Mouse (Mus musculus) bone marrow, adult 2 months (tissue): ENCODE results near the gene Slc7a7. TPM values are rescaled to one million over a fixed set of nuclear protein-coding genes. Genes with fewer than 3 reads are reported as not detected.
A peak's percentile ranks its signal among the peaks of the same experiment; 100 is the strongest.

Experiments
- H3K27ac ChIP-seq: fragments of 200-500 bp; 2 replicates; pipeline ENCODE4 v1.5.1; 2012; ENCODE audit warnings: low read depth, mild to moderate bottlenecking, control low read depth, inconsistent platforms, low read length; ENCODE audit not compliant: control insufficient read depth, poor library complexity, insufficient read depth
- H3K4me1 ChIP-seq: fragments of 200-500 bp; 2 replicates; pipeline ENCODE4 v1.6.1; 2011; ENCODE audit warnings: low read length; ENCODE audit not compliant: control insufficient read depth, insufficient read depth
- H3K4me3 ChIP-seq: fragments of 200-500 bp; replicated peaks from 2 replicates; pipeline ENCODE3; 2011; ENCODE audit warnings: mild to moderate bottlenecking, low read depth, low read length, control low read depth; ENCODE audit not compliant: control insufficient read depth
- CTCF ChIP-seq: fragments of 200-500 bp; IDR thresholded peaks from 2 replicates; pipeline ENCODE4 v1.5.1; 2011; ENCODE audit warnings: low read length, control low read depth; ENCODE audit not compliant: control insufficient read depth, insufficient read depth
- POLR2A ChIP-seq: fragments of 200-500 bp; IDR thresholded peaks from 2 replicates; pipeline ENCODE4 v1.6.1; 2011; ENCODE audit warnings: low read depth, mild to moderate bottlenecking, control low read depth, low read length, borderline replicate concordance; ENCODE audit not compliant: control insufficient read depth
- WGBS: fragments of 180-500 bp; shearing (Covaris S2); methylation state at CpG from one replicate; pipeline ENCODE4 v1.1.7; 2018; 5-methylcytosine and 5-hydroxymethylcytosine counted together
- polyA plus RNA-seq: library from polyadenylated mRNA; stranded (reverse); fragments of >200 nt; gene quantifications from 2 replicates; pipeline ENCODE4 v1.2.4, GENCODE M21; 2011; ENCODE audit warnings: low replicate concordance; ENCODE audit not compliant: missing spikeins, insufficient read depth, insufficient read length

Slc7a7 gene
- polyA plus RNA-seq, 1 experiment, result 15.2 TPM

GRCm38 (mm10) chr14:54412000-54412576 lies 5.5 kb downstream of the Slc7a7 start:
- H3K27ac ChIP-seq, result no peak overlapping the region
- H3K4me3 ChIP-seq, result no peak overlapping the region
- no peak for TF ChIP-seq POLR2A
- no peak for TF ChIP-seq CTCF
- 61% methylated on average over 9 of the region's 9 CpGs for WGBS
- peaks cover 8% of the 10 kb centered on the region for H3K4me1 ChIP-seq

- TF ChIP-seq CTCF (0 out of 2 replicates have a peak, but pooled peaks have one; percentile 9), POLR2A (no peak)
- WGBS, result 26% methylated on average over 17 of the region's 17 CpGs
- Histone ChIP-seq H3K27ac (peak overlapping the region; percentile 39), H3K4me3 (peak overlapping the region; percentile 57), H3K4me1 (peaks cover 8% of the 10 kb centered on the region)
Measured at GRCm38 (mm10) chr14:54409980-54410810, 7.4 kb downstream of the Slc7a7 start.

GRCm38 (mm10) chr14:54409057-54409645 lies 8.4 kb downstream of the Slc7a7 start:
- TF ChIP-seq CTCF (no peak), POLR2A (no peak)
- peaks cover 9% of the 10 kb centered on the region for H3K4me1 ChIP-seq
- H3K4me3 ChIP-seq, result peak overlapping the region; percentile 5
- peak overlapping the region; percentile 39 for H3K27ac ChIP-seq
- 27% methylated on average over 7 of the region's 7 CpGs for WGBS

GRCm38 (mm10) chr14:54408336-54409056 lies 9.1 kb downstream of the Slc7a7 start:
- peaks cover 7% of the 10 kb centered on the region for H3K4me1 ChIP-seq
- peak overlapping the region; percentile 38 for H3K27ac ChIP-seq
- 0 out of 2 replicates have a peak, but pooled peaks have one; percentile 2 for TF ChIP-seq CTCF
- no peak for TF ChIP-seq POLR2A
- 85% methylated on average over 25 of the region's 25 CpGs for WGBS
- peak overlapping the region; percentile 5 for H3K4me3 ChIP-seq

GRCm38 (mm10) chr14:54401723-54402122 lies 15.9 kb downstream of the Slc7a7 start:
- H3K4me1 ChIP-seq, result peaks cover 1% of the 10 kb centered on the region
- WGBS, result 80% methylated on average over 3 of the region's 3 CpGs
- no peak overlapping the region for H3K4me3 ChIP-seq
- TF ChIP-seq CTCF (no peak), POLR2A (no peak)
- no peak overlapping the region for H3K27ac ChIP-seq

- WGBS, result 55% methylated on average over 8 of the region's 8 CpGs
- TF ChIP-seq CTCF, result no peak
- TF ChIP-seq POLR2A, result no peak
- Histone ChIP-seq H3K27ac (no peak overlapping the region; the same call in 1 of the 2 replicates), H3K4me1 (no peaks in the 10 kb centered on the region; the same call in 1 of the 2 replicates), H3K4me3 (no peak overlapping the region)
Measured at GRCm38 (mm10) chr14:54398921-54399382, 18.6 kb downstream of the Slc7a7 start.

GRCm38 (mm10) chr14:54398528-54398916 lies 19.1 kb downstream of the Slc7a7 start:
- Histone ChIP-seq H3K4me1 (no peaks in the 10 kb centered on the region; the same call in 1 of the 2 replicates), H3K27ac (no peak overlapping the region; the same call in 1 of the 2 replicates), H3K4me3 (no peak overlapping the region)
- WGBS, result 39% methylated on average over 7 of the region's 7 CpGs
- TF ChIP-seq POLR2A (no peak), CTCF (no peak)
